Mouse (Mus musculus): ENCODE data around the gene Slc13a5. TPM values are rescaled to one million over a fixed set of nuclear protein-coding genes. Genes with fewer than 3 reads are reported as not detected.

Gene Slc13a5
- polyA plus RNA-seq, 1 experiment from 2014 or later: 0.19 TPM

- peaks cover 3 to 7% of the 10 kb centered on the region in 2 experiments for H3K4me1 ChIP-seq (ENCODE audit: control insufficient read depth in 2 of 2, insufficient read depth in 2 of 2, low read length in 2 of 2)
- 89% methylated on average over 16 of the region's 16 CpGs for WGBS
Observed at GRCm38 (mm10) chr11:72283486-72284224, 16.6 kb upstream of the Slc13a5 start.

GRCm38 (mm10) chr11:72281852-72282400, 14.9 kb upstream of the Slc13a5 start:
- H3K9me3 ChIP-seq (ENCODE audit: control insufficient read depth, low read length): no peaks in the 10 kb centered on the region
- H3K9ac ChIP-seq (ENCODE audit: low read length): no peak overlapping the region
- ATAC-seq (ENCODE audit: insufficient number of reproducible peaks, insufficient read depth, low FRiP score, low read depth): no peak
- WGBS: 60% methylated on average over 5 of the region's 5 CpGs
- no peak overlapping the region for H3K4me2 ChIP-seq (ENCODE audit: low read length)
- no peaks in the 10 kb centered on the region for H3K36me3 ChIP-seq (ENCODE audit: control insufficient read depth, insufficient read depth, low read length)
- no peak overlapping the region for H3K4me3 ChIP-seq (ENCODE audit: control insufficient read depth in 1 of 2, insufficient read depth in 1 of 2, low read depth in 1 of 2, low read length in 2 of 2)
- H3K27ac ChIP-seq (replicated peaks in 1 of 2; ENCODE audit: control insufficient read depth in 1 of 2, insufficient read depth in 1 of 2, low read depth in 2 of 2, low read length in 2 of 2): no peak overlapping the region
- no peaks in the 10 kb centered on the region for H3K27me3 ChIP-seq (ENCODE audit: control insufficient read depth, insufficient read depth, low read length)
- peaks cover 3 to 7% of the 10 kb centered on the region in 2 experiments for H3K4me1 ChIP-seq (ENCODE audit: control insufficient read depth in 2 of 2, insufficient read depth in 2 of 2, low read length in 2 of 2)

More at GRCm38 (mm10) chr11:72283486-72284224, 16.6 kb upstream of the Slc13a5 start:
- ATAC-seq (ENCODE audit: insufficient number of reproducible peaks, insufficient read depth, low FRiP score, low read depth): no peak
- Histone ChIP-seq H3K9ac (ENCODE audit: low read length) (no peak overlapping the region), H3K27me3 (ENCODE audit: control insufficient read depth, insufficient read depth, low read length) (no peaks in the 10 kb centered on the region), H3K36me3 (ENCODE audit: control insufficient read depth, insufficient read depth, low read length) (no peaks in the 10 kb centered on the region), H3K4me2 (ENCODE audit: low read length) (no peak overlapping the region), H3K4me3 (ENCODE audit: control insufficient read depth in 1 of 2, insufficient read depth in 1 of 2, low read depth in 1 of 2, low read length in 2 of 2) (no peak overlapping the region), H3K9me3 (ENCODE audit: control insufficient read depth, low read length) (no peaks in the 10 kb centered on the region), H3K27ac (replicated peaks in 1 of 2; ENCODE audit: control insufficient read depth in 1 of 2, insufficient read depth in 1 of 2, low read depth in 2 of 2, low read length in 2 of 2) (no peak overlapping the region)

- H3K36me3 ChIP-seq (ENCODE audit: control insufficient read depth, insufficient read depth, low read length): no peaks in the 10 kb centered on the region
- H3K27ac ChIP-seq (replicated peaks in 1 of 2; ENCODE audit: control insufficient read depth in 1 of 2, insufficient read depth in 1 of 2, low read depth in 2 of 2, low read length in 2 of 2): no peak overlapping the region
- no peak overlapping the region for H3K9ac ChIP-seq (ENCODE audit: low read length)
- H3K27me3 ChIP-seq (ENCODE audit: control insufficient read depth, insufficient read depth, low read length): no peaks in the 10 kb centered on the region
- no peak overlapping the region for H3K4me2 ChIP-seq (ENCODE audit: low read length)
- WGBS: 72% methylated on average over 5 of the region's 5 CpGs
- H3K4me3 ChIP-seq (ENCODE audit: control insufficient read depth in 1 of 2, insufficient read depth in 1 of 2, low read depth in 1 of 2, low read length in 2 of 2): no peak overlapping the region
- no peaks in the 10 kb centered on the region for H3K9me3 ChIP-seq (ENCODE audit: control insufficient read depth, low read length)
- H3K4me1 ChIP-seq (ENCODE audit: control insufficient read depth in 2 of 2, insufficient read depth in 2 of 2, low read length in 2 of 2): peaks cover 3 to 7% of the 10 kb centered on the region in 2 experiments
- no peak for ATAC-seq (ENCODE audit: insufficient number of reproducible peaks, insufficient read depth, low FRiP score, low read depth)
Observed at GRCm38 (mm10) chr11:72281143-72281851, 14.3 kb upstream of the Slc13a5 start.

- no peaks in the 10 kb centered on the region for H3K27me3 ChIP-seq (ENCODE audit: control insufficient read depth, insufficient read depth, low read length)
- WGBS: 72% methylated on average over 3 of the region's 3 CpGs
Observed at GRCm38 (mm10) chr11:72273341-72273740, 6.3 kb upstream of the Slc13a5 start.

GRCm38 (mm10) chr11:72271761-72272160, 4.7 kb upstream of the Slc13a5 start:
- H3K9me3 ChIP-seq (ENCODE audit: control insufficient read depth, low read length): no peaks in the 10 kb centered on the region
- no peak overlapping the region for H3K27ac ChIP-seq (replicated peaks in 1 of 2; ENCODE audit: control insufficient read depth in 1 of 2, insufficient read depth in 1 of 2, low read depth in 2 of 2, low read length in 2 of 2)
- no peaks in the 10 kb centered on the region for H3K36me3 ChIP-seq (ENCODE audit: control insufficient read depth, insufficient read depth, low read length)
- H3K4me2 ChIP-seq (ENCODE audit: low read length): no peak overlapping the region
- no peak overlapping the region for H3K4me3 ChIP-seq (ENCODE audit: control insufficient read depth in 1 of 2, insufficient read depth in 1 of 2, low read depth in 1 of 2, low read length in 2 of 2)
- no peak overlapping the region for H3K9ac ChIP-seq (ENCODE audit: low read length)
- H3K4me1 ChIP-seq (ENCODE audit: control insufficient read depth in 2 of 2, insufficient read depth in 2 of 2, low read length in 2 of 2): peaks cover 5% of the 10 kb centered on the region in 2 experiments; a peak in 3 of 4 replicates
- 0 out of 2 replicates have a peak, but pooled peaks cover 8% of the 10 kb centered on the region for H3K27me3 ChIP-seq (ENCODE audit: control insufficient read depth, insufficient read depth, low read length)
- 24% methylated on average over 1 of the region's 1 CpGs for WGBS
- ATAC-seq (ENCODE audit: insufficient number of reproducible peaks, insufficient read depth, low FRiP score, low read depth): no peak

More at GRCm38 (mm10) chr11:72273341-72273740, 6.3 kb upstream of the Slc13a5 start:
- Histone ChIP-seq H3K4me2 (ENCODE audit: low read length) (no peak overlapping the region), H3K27ac (replicated peaks in 1 of 2; ENCODE audit: control insufficient read depth in 1 of 2, insufficient read depth in 1 of 2, low read depth in 2 of 2, low read length in 2 of 2) (no peak overlapping the region), H3K4me3 (ENCODE audit: control insufficient read depth in 1 of 2, insufficient read depth in 1 of 2, low read depth in 1 of 2, low read length in 2 of 2) (no peak overlapping the region), H3K36me3 (ENCODE audit: control insufficient read depth, insufficient read depth, low read length) (no peaks in the 10 kb centered on the region), H3K9me3 (ENCODE audit: control insufficient read depth, low read length) (no peaks in the 10 kb centered on the region), H3K4me1 (ENCODE audit: control insufficient read depth in 2 of 2, insufficient read depth in 2 of 2, low read length in 2 of 2) (peaks cover 2 to 5% of the 10 kb centered on the region in 2 experiments; a peak in 2 of 4 replicates), H3K9ac (ENCODE audit: low read length) (no peak overlapping the region)
- ATAC-seq (ENCODE audit: insufficient number of reproducible peaks, insufficient read depth, low FRiP score, low read depth): no peak

- 1% methylated on average over 46 of the region's 46 CpGs for WGBS
- Histone ChIP-seq H3K36me3 (ENCODE audit: control insufficient read depth, insufficient read depth, low read length) (no peaks in the 10 kb centered on the region), H3K4me1 (ENCODE audit: control insufficient read depth in 2 of 2, insufficient read depth in 2 of 2, low read length in 2 of 2) (peaks cover 5 to 12% of the 10 kb centered on the region in 2 experiments), H3K9ac (ENCODE audit: low read length) (peak overlapping the region; percentile 54), H3K9me3 (ENCODE audit: control insufficient read depth, low read length) (no peaks in the 10 kb centered on the region), H3K4me3 (ENCODE audit: control insufficient read depth in 1 of 2, insufficient read depth in 1 of 2, low read depth in 1 of 2, low read length in 2 of 2) (peak overlapping the region; percentile 44 to 51), H3K4me2 (ENCODE audit: low read length) (peak overlapping the region; percentile 78), H3K27ac (replicated peaks in 1 of 2; ENCODE audit: control insufficient read depth in 1 of 2, insufficient read depth in 1 of 2, low read depth in 2 of 2, low read length in 2 of 2) (no peak overlapping the region), H3K27me3 (ENCODE audit: control insufficient read depth, insufficient read depth, low read length) (peaks cover 36% of the 10 kb centered on the region)
- peak; percentile 76 for ATAC-seq (ENCODE audit: insufficient number of reproducible peaks, insufficient read depth, low FRiP score, low read depth)
Observed at GRCm38 (mm10) chr11:72266207-72266959, 639 bp downstream of the Slc13a5 start.

GRCm38 (mm10) chr11:72265483-72265882, 1.5 kb downstream of the Slc13a5 start:
- peak overlapping the region; percentile 78 for H3K4me2 ChIP-seq (ENCODE audit: low read length)
- WGBS: 11% methylated on average over 11 of the region's 11 CpGs
- no peaks in the 10 kb centered on the region for H3K9me3 ChIP-seq (ENCODE audit: control insufficient read depth, low read length)
- H3K4me1 ChIP-seq (ENCODE audit: control insufficient read depth in 2 of 2, insufficient read depth in 2 of 2, low read length in 2 of 2): peaks cover 5 to 11% of the 10 kb centered on the region in 2 experiments; a peak in 3 of 4 replicates
- no peaks in the 10 kb centered on the region for H3K36me3 ChIP-seq (ENCODE audit: control insufficient read depth, insufficient read depth, low read length)
- ATAC-seq (ENCODE audit: insufficient number of reproducible peaks, insufficient read depth, low FRiP score, low read depth): no peak
- no peak overlapping the region for H3K27ac ChIP-seq (replicated peaks in 1 of 2; ENCODE audit: control insufficient read depth in 1 of 2, insufficient read depth in 1 of 2, low read depth in 2 of 2, low read length in 2 of 2)
- H3K4me3 ChIP-seq (ENCODE audit: control insufficient read depth in 1 of 2, insufficient read depth in 1 of 2, low read depth in 1 of 2, low read length in 2 of 2): peak overlapping the region in 1 of 2 experiments; percentile 44; a peak in 2 of 4 replicates
- peaks cover 36% of the 10 kb centered on the region for H3K27me3 ChIP-seq (ENCODE audit: control insufficient read depth, insufficient read depth, low read length)
- H3K9ac ChIP-seq (ENCODE audit: low read length): no peak overlapping the region
